Mouse (Mus musculus) gastrocnemius, adult 8-10 months (tissue): Measurements from ENCODE around the gene Rapgefl1. TPM values are rescaled to one million over a fixed set of nuclear protein-coding genes. Genes with fewer than 3 reads are reported as not detected.
"Not testable (repeated sequence)": the region's sequence is repeated elsewhere in the genome, so short reads cannot be mapped to it uniquely, and the experiment has no call there.

Source experiments
- DNase-seq, 2 experiments: peaks; one replicate each; pipeline ENCODE4 v3.0.0; 2022; ENCODE audit warnings: low spot score in 2 of 2
- total RNA-seq, 4 experiments: library from RNA; stranded (reverse); gene quantifications; 2 replicates each; pipeline ENCODE4 v1.2.4; 2022

Gene Rapgefl1
- total RNA-seq, 4 experiments from 2014 or later = 0.08 to 0.29 TPM; not detected in 2

DNA sequence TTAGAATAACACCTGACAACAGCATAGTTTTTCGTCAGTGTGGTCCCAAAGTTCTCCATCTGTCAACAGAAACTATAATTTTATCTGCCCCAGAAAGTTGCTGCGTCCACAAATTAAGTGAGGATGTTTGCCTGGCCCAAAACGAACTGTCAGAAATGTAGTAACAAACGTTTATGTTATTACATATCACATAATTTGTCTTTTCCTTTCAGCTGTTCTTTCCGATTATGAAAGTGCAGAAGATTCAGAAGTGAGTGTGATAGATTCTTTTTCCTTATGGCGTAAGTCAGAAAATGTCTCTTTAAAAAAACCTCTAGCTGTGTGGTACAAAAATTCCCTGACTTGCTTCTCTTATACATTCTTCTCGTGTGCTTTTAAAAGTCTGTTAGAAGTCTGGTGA, 25.9 kb upstream of the Rapgefl1 start:
- no peak for DNase-seq

DNA sequence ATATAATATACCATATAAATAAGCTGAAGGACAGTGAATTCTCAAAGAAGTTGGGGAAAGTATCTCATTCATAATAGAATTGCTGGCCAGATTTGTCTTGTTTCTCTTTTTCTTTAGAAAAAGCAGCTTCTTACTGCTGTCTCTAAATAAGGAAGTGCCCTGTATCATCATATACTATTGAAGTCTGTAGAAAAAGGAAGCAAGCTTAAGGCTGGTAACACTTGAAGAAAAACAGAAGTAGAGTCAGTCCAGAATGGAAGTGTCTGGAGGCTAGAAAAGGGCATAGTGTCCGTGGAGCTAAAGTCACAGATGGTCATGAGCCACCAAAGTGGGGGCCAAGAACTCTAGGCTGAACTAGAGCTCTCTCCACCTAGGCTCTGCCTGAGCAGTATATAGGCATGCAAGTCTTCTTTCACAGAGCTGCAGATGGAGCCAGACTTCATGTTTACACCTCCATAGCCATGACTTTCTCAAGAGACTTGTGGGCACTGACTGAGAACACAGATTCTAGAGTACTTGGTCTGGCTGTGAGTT, 19.8 kb upstream of the Rapgefl1 start:
- DNase-seq = no peak

DNA sequence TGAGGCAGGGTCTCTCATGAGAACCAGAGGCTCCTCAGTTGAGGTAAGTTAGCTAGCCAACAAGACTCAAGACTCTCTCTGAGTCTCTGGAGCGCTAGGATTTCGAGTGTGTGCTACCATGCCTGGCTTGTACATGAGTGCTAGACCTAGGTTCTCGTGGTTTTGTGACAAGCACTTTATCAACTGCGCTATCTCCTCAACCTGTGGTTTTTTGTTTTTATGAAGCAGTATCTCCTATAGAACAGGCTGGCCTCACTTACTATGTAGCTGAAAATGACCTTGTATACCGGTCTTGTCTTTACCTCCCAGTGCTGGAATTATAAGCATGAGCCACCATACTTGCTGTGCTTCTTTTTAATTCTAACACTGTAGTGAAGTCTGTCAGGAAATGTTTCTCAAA, 15.6 kb upstream of the Rapgefl1 start:
- no peak for DNase-seq

DNA sequence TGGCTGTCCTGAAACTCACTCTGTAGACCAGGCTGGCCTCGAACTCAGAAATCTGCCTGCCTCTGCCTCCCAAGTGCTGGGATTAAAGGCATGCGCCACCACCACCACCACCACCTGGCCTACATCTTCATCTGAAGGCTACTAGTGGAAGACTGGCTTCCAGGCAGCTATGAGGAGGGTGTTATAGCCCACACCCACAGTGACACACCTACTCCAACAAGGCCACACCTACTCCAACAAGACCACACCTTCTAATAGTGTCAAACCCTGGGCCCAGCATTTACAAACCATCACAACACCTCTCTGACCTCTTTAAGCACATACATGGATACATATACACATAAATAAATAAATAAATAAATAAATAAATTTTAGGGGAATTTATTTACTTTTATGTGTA, 10.5 kb upstream of the Rapgefl1 start:
- not testable (repeated sequence) for DNase-seq

DNA sequence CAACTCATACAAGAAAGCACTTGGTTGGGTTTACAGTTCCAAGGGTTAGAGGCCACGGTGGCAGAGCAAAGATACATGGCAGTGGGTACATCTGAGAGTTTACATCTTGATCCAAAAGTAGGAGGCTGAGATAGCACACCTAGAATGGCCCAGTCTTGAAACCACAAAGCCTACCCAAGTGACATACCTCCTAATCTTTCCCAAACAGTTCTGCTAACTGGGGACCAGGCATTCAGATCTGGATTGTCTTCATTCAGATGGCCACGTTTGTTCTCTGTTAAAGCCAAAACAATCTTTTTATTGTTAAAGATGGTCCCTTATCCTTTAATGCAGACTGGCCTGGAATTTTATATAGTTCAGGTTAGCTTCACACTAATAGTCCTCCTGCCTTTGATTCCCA, 8.7 kb upstream of the Rapgefl1 start:
- no peak for DNase-seq

DNA sequence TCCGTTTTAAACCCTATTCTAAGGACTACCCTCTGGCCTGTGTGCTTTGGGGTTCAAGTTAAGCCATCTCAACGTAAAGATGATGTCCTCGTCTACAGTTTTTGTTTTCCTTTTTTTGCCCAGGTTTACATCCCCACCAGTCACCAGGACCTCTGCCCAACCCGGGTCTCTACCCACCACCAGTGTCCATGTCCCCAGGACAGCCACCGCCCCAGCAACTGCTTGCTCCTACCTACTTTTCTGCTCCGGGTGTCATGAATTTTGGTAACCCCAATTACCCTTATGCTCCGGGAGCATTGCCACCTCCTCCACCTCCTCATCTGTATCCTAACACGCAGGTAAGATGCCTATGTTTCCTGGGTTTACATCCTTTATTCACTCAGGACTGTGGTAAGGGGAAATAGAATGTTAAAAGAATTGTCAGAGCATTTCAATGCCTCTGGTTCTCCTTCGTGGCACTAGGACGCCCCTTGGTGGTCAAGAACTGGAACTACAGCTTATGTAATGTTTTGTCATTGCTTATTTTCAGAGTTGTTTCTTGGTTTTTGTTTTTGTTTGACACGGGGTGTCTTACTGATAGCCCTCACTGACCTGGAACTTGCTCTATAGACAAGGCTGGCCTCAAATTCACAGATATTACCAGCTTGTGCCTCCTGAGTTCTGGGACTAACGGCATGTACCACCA, 7.4 kb upstream of the Rapgefl1 start:
- no peak for DNase-seq

DNA sequence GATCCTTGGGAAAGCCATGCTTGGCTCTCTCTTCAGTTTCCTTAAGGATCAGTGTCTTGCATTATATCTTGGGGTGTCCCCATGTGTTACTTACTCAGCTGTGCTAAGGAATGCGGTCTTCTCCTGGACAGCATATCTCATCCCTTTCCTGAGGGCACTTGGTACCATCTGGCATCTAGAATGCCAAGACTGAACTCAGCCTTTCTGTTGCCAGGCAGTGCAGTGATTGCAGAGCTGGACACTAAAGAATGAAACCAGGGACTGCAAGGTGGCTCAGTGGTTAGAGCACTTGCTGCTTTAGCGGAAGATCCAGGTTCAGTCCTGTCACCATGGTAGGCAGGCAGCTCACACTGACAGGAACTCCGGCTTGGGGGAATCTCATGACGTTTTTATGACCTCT, 6.7 kb upstream of the Rapgefl1 start:
- DNase-seq = no peak

DNA sequence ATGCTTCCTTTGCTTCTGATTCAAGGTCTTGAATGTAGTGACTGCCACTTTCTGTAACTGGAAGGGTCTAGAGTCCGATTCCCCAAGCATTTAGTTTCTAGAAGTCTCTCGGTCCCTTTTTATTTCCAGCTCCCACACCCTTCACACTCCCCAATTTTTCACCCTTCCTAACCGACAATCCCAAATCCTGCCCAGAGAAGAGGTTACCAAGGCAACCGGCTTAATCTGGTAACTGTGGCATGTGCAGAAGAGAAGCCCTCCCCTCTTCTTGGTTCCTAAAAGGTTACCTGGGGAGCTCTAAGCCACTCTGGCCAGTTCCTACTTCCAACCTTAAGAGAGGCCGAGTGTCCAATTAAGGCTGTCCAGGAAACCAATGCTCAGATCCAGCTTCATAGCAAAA, 1.3 kb upstream of the Rapgefl1 start:
- no peak for DNase-seq

DNA sequence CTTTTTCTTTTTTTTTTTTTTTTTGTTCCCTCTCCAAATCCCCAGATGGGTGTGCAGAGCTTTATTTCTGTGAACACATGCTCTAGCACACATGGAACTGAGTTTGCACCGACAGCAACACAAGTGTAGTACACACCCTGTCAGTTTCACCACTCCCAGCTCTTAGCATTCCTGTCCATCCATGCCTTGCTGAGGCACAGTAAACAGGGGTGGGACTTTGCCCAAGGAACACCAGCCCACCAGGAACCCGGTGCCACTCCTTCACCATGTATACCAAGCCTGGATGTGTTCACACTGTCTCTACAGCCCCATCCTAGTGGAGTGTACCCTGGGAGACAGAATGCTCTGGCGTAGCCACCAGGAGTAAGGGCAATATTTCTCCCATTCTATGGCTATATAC, 860 bp upstream of the Rapgefl1 start:
- no peak for DNase-seq

DNA sequence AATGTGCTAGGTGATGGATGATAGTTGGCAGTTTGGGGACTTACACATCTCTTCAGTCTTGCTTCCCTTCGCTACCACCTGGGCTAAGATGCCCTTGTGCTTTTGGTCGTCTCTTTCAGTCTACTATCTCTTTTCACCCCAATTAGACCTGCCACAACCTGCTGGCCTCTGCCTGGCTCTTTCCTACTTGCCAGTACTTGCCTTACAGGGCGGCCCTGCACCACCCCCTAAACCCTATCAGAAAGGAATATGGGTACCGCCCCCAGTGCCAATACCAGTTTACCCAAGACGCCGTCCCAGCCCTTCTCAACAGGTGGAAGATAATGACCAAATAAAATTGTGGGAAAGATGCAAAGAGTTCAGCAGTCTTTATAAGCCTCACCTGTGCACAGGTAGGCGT, 457 bp upstream of the Rapgefl1 start:
- DNase-seq = no peak

DNA sequence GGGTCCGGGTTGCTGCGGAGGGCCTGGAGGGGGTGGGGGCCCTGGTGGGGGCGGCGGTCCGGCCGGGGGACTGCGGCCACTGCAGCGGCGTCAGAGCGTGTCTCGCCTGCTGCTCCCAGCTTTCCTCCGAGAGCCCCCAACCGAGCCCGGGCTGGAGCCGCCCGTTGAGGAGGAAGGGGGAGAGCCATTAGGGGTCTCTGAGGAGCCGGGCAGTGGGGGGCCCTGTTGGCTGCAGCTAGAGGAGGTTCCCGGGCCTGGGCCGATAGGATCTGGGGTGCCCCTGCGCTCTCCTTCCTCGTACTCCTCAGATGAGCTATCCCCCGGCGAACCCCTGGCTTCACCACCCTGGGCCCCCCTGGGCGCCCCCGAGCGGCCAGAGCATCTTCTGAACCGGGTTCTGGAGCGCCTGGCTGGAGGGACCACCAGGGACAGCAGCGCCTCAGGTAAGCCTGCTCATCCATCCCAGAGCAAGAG, 683 bp downstream of the Rapgefl1 start:
- no peak for DNase-seq

DNA sequence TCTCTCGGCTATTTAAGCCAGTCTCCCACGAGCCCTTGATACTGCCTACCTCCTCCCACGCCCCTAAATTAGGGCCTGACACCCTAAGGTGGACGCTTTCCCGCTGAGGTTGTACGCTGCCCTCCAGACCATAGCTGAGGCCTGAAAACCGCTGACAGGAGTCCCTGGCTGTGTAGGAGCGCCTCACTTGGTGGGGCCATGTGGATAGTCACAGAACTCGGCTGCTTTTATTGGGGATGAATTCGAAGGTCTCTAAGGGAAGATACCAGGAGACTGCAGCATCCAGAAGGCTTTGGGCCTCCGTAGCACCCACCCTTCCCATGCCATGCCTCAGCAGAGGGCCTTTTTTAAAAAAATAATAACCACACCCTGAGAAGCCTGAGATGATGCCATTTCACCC, 1.3 kb downstream of the Rapgefl1 start:
- no peak for DNase-seq

DNA sequence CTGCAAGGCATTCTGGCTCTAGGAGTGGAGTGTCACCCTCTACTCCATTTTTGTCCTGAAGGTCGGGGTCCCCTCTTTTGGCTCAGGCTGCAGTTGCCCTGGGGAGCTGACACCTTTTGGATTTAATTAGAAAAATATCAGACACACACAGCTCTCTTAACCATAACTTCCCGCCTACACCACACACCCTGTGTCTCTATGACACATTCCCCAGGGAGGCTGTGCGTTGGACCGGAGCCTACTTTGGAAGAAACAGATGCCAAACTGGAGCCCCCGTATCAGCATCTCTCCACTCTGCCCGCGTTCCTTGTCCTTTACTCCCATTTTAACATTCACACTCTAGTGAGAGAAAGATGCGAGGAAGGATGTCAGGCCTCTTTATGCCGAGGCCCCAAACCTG, 1.9 kb downstream of the Rapgefl1 start:
- no peak for DNase-seq

DNA sequence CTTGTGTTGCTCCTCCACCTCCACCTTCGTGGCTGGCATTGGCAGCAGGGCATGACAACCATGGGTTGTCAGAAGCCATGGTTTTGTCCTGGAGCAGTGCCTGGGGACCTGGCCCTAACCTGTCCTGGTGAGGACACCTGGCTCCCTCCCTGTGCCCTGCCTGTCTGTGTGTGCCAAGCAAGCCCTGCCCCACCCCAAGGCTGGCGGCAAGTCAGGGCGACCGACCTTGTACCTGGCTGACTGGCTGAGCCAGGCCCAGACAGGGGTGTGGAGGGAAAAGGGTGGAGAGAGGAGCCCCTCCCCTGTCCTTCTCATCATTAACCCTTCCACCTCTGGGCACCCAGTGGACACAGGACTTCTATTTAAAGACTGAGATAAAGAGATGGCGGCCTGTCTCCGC, 2.8 kb downstream of the Rapgefl1 start:
- no peak for DNase-seq

DNA sequence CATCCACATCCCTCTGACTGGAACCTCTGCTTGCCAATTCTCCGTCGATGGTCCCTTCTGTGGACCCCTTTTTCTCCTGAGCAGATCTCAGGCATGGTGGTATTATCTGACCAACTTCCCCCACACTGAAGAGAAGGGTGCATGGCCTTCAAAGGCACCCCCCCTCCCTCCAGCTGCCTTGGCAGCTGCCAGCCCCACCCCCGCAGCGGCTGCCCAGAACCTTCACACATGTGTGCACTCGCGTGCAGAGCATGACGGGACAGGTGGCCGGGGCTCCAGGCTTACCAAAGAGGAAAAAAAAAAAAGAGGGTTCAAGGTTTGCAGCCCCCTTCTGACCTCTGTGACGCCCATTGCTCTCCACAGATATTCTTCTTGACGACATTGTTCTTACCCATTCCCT, 3.3 kb downstream of the Rapgefl1 start:
- no peak for DNase-seq

DNA sequence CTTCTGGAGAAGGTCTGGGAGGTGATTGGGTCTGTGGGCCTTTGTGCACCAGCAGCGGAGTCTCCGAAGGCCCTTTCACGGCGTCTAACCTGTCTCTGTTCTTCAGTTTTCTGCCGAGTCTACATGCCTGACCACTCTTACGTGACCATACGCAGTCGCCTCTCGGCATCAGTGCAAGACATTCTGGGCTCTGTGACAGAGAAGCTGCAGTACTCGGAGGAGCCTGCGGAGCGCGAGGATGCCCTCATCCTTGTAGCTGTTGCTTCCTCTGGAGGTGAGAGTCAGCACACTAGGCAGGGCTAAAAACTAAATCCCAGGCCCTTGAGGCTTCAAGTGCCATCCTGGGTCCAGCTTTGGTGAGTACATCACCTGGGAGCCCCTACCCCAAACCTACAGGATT, 9.4 kb downstream of the Rapgefl1 start:
- DNase-seq = no peak

DNA sequence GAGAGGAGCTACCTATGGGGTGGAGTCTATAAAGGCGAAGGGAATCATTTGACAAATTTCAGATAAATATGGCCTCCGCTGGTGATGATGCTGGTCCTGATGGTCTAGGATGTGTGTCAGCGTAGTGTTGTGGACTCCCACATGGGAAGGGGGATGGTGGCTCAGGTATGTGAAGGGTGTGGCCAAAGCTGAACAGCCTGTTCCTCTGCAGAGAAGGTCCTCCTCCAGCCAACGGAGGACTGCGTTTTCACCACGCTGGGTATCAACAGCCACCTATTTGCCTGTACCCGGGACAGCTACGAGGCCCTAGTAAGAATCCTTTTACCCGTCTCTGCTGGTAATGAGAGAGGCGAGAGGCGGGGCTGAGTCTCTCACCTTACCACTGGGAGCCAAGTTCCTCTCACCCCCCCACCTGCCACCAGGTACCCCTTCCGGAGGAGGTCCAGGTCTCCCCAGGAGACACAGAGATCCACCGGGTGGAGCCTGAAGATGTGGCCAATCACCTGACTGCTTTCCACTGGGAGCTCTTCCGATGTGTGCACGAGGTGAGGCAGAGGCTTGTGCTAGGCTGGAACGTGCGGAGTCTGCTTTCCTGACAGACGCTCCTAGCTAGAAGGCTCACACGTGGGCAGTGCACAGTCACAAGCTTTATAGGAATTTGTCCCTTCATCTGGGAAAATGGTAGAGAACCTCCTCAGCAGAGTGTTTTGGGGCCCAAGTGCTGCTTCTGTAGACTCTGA, 10.4 kb downstream of the Rapgefl1 start:
- no peak for DNase-seq

DNA sequence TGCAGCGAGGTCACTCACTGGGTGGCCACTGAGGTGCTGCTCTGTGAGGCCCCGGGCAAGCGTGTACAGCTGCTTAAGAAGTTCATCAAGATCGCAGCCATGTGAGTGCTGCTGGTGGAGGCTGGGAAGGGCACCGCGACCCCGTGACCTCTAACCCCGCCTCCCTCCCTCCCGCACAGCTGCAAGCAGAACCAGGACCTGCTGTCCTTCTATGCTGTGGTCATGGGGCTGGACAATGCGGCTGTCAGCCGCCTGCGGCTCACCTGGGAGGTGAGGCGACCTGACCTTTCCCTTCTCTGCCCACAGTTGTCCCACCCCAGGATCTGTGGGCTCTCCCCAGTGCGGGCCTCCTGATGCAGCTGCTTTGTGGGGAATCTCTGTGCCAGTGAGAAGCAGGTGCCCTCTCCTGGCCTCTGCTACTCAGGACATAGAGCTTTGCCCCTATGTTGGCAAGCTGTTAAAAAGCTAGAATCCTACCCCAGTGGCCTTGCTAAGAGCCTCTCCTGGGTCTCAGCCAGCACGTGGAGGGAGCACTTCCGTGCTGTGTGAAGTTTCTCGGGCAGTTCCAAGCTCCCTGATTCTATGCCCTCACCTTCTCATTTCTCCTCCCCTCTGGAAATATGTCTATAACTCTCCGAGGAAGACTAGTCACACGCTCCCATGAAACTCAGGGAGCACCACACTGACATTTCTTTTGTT, 12.8 kb downstream of the Rapgefl1 start:
- DNase-seq = no peak

DNA sequence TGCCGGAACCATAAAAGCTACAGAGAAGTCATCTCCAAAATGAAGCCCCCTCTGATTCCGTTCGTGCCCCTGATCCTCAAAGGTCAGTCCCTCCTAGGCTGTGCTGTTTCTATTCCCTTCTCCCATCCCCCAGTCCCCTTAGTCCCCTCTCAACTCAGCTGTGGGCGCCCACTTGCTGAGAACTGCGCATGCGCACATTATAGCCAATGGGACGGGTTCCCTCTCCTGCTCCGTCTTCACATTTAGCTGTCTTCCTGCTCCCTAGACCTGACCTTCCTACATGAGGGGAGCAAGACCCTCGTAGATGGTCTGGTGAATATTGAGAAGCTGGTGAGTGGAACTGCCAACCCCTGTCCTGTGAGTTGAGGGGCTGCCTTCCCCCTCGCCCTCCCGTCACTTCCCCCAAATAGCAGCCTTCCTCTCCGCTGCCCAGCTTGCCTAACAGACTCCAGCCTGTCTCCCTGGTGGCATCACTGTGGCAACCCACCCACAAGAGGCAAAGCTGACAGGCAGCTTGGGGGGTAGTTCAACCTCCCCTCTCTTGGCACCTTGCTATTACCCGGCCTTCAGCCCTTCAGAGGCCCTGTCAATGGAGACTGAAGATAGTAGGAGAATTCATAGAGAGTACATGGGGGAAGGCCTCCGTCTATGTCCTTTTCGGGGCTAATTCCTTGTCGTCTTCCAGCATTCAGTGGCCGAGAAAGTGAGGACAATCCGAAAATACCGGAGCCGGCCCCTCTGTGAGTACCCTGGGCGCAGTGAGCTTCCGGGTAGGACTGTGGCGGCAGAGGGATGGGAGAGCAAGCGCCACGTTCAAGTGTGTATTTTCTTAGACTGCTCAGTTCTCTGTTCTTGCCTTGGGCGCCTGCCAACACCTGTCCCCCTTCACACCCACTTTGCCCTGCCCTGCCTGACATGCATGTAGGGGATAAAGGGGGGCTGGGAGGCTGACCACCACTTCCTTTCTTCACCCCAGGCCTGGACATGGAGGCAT, 13.8 kb downstream of the Rapgefl1 start:
- no peak for DNase-seq

DNA sequence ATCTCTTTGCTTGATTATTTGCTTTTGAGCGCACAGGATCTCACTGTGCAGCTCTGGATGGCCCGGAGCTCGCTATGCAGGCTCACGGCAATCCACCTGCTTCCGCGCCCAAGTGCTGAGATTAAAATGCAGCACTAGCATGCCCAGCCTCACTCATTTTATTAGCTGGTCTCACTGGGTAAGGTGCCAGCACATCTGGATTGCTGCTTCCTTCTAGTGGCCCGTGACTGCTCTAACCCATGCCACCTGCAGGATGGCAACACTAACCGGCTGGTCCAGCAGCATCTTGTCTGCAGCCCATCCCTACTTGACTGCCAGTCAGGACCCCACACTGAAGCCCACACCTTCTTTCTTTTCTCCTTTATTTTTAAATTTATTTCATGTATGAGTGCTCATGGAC, 17.5 kb downstream of the Rapgefl1 start:
- no peak for DNase-seq

DNA sequence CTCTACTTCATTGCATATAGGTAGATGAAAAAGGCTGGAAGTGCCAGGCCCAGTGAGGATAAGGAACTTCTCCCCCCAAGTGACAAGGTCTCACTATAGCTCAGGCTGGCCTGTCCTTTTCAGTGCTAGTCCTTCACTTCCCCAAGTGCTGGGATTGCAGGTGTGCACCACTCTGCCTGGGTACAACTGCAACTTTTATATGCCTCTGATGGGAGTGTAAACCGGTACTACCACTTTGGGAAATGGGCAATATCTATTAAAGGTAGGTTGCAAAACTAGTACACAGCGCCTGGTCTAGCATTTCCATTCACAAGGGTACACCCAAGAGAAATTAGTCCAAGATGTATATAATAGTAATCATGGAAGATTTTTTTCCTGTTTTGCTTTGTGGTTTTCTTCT, 18.1 kb downstream of the Rapgefl1 start:
- DNase-seq = no peak
